Mouse (Mus musculus) cerebellum, adult 2 months (tissue): ENCODE measurements at regions not wholly inside any gene's neighbourhood (a gene's known extent, or its start where the extent isn't known, plus 50 kb on each side); places are given as distances from the start of the nearest gene placed in this dataset.

Experiments used
- DNase-seq, 2 experiments: peaks; one replicate each; pipeline ENCODE4 v3.0.0; 2021
- H3K27ac ChIP-seq: fragments of 200-500 bp; 2 replicates; pipeline ENCODE4 v1.5.1; 2012; ENCODE audit warnings: low read length, control low read depth, inconsistent platforms; ENCODE audit not compliant: insufficient read depth
- H3K27me3 ChIP-seq: fragments of 200-500 bp; 2 replicates; pipeline ENCODE4 v1.6.1; 2012; ENCODE audit warnings: inconsistent platforms, mild to moderate bottlenecking, low read length, moderate library complexity; ENCODE audit not compliant: control insufficient read depth, insufficient read depth
- H3K4me1 ChIP-seq: fragments of 200-500 bp; 2 replicates; pipeline ENCODE4 v1.6.1; 2011; ENCODE audit warnings: low read length; ENCODE audit not compliant: control insufficient read depth, insufficient read depth
- H3K4me3 ChIP-seq: fragments of 200-500 bp; replicated peaks from 2 replicates; pipeline ENCODE3; 2011; ENCODE audit warnings: mild to moderate bottlenecking, low read depth, low read length, control low read depth; ENCODE audit not compliant: insufficient read depth
- CTCF ChIP-seq: fragments of 200-500 bp; IDR thresholded peaks from 2 replicates; pipeline ENCODE4 v1.5.1; 2011; ENCODE audit warnings: low read depth, mild to moderate bottlenecking, control low read depth, low read length, moderate library complexity, borderline replicate concordance; ENCODE audit not compliant: insufficient read depth
- POLR2A ChIP-seq: fragments of 200-500 bp; IDR thresholded peaks from 2 replicates; pipeline ENCODE4 v1.6.1; 2011; ENCODE audit warnings: low read length, control low read depth, borderline replicate concordance; ENCODE audit not compliant: insufficient read depth
- WGBS: fragments of 180-500 bp; shearing (Covaris S2); methylation state at CpG from one replicate; pipeline ENCODE4 v1.1.7; 2018; 5-methylcytosine and 5-hydroxymethylcytosine counted together

DNA sequence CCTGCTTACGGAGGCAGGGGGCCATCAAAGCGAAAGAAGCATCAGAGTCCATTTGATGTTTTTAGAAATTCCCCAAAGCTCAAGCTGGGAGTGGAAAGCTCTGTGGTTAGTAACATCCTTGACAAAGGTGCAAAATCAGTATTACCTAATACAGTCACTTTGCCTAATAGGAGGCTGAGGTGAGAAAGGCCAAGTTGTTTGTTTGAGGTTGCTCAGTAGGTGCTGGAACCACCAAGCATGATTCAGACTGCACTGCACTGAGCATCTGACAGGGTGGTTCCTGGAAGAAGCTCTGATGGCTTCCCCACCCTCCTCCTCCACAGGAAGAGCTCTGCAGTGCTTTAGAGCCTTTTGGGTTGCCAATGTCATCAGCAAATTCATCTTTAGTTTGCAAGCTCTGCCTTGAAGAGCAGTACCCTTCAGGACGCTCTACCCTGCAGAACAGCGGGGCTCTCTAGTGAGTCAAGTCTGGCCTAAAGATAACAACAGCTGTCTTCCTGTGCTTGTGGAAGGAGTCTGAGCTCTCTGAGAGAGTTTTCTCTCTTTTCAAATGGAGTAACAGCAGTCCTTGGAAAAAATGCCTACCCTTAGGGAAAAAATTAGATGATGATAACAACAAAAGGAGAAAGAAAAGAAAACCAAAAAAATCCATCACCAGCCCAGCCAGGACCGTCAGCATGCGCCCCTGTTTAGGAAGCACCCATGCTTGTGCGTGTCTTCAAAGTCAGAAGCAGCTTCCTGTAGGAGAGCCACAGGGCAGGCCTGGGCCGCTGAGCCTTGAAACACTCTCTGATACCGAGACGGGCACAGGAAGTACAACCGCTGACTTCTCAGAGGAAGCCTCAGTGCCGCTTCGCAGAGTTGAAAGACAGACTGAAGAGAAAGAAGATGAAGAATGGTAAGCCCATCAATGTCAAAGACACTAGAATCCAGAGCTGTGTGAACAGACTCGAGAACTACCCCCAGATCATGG is 75.6 kb upstream of the Sp4 start:
- no peaks in the 10 kb centered on the region for H3K4me1 ChIP-seq
- H3K4me3 ChIP-seq: no peak overlapping the region
- no peaks in the 10 kb centered on the region for H3K27me3 ChIP-seq
- no peak for DNase-seq
- no peak overlapping the region for H3K27ac ChIP-seq
- 85% methylated on average over 14 of the region's 14 CpGs for WGBS
- TF ChIP-seq CTCF: no peak

DNA sequence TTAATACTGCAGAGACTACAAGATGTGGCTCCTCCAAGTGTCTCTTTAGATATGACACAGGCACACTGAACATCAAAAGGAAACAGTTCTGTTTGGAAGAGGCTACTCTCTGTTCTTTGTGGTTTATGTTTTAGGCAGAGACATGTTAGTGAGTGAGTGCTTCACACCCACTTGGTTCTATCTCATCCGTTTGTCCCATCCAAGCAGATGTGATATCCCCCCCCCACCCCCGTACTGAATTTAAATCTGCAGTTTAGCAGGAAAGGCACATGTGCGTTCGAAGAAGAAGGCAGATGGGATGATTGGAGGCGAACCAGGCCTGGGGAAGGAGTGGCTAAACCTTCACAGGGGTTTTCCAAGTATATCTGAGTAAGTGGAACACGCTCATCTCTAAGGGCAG is 72.0 kb upstream of the Sp4 start:
- TF ChIP-seq CTCF (no peak), POLR2A (no peak)
- no peak for DNase-seq
- Histone ChIP-seq H3K27ac (no peak overlapping the region), H3K4me3 (no peak overlapping the region), H3K4me1 (no peaks in the 10 kb centered on the region), H3K27me3 (no peaks in the 10 kb centered on the region)
- 63% methylated on average over 6 of the region's 6 CpGs for WGBS

DNA sequence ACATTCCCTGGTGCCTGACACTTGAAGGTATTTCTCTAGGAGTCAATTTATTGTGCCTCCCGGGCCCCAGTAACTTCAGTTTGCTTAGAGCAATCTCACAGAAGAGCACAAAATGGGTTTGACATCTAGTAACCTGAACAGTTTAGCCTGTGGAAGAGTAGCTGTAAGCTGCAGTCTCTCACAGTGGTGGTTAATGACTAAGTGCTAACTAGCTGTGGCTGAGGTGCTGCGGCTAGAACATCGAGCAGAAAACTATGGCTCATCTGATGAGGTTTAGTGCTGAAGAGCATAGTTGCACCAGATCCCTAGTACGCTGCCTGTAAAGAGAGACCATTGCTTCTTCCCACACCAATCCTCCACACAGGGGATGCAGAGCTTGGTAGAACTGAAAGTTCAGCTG is 70.7 kb upstream of the Sp4 start:
- H3K27me3 ChIP-seq: no peaks in the 10 kb centered on the region
- DNase-seq: no peak
- WGBS: 95% methylated on average over 4 of the region's 4 CpGs
- no peak overlapping the region for H3K27ac ChIP-seq
- H3K4me3 ChIP-seq: no peak overlapping the region
- H3K4me1 ChIP-seq: no peaks in the 10 kb centered on the region
- TF ChIP-seq CTCF (no peak), POLR2A (no peak)

DNA sequence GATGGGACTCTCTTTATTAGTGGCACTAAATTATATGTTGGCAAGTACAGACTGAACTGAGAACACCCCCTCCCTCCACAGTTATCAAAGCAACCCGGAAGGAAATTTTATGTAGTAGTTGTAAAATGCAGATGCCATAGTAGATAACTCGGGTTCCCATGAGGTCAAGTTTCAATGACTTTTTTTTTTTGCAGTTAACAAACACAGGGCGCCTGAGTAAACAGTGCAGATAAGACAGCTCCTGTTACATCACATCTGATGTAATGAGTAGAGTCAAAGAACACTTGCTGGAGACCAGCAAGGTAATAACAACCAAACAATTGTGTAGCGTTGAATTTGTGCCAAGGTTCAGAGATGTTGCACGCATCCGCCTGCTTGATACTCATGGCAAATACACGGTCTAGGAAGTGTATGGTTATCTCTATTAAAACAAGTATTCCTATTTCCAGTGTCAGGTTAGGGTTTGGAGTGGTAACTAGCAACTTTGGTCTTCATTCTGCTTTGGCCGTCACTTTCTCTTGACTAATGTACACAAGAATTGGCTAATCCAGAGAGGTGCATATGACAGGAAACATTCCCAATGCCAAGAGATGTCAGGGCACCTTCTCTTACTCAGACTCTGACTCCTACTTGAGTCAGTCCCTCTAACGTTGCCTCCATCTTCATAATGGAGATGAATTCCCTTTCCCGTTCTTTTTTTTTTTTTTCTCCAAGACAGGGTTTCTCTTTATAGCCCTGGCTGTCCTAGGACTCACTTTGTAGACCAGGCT is 66.3 kb upstream of the Sp4 start:
- TF ChIP-seq POLR2A: no peak
- TF ChIP-seq CTCF: no peak
- no peak overlapping the region for H3K4me3 ChIP-seq
- 83% methylated on average over 10 of the region's 10 CpGs for WGBS

DNA sequence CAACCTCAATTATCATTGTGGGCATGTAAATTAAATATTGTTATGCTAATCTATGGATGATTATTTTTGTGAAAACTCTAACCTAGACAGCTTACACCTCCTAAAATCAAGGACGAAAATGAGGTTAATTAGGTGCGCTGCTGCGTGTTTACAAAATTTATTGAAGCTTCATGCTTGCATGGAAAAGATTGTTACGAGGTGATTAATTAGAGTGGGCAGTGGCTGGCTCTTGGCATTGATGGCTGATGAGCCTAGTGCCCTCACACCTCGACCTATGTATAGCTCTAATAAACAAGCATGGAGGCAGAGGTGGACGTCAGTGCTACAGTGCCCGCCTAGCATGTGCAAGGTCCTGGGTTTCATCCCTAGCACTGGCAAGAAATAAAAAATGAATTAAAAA is 51.6 kb upstream of the Sp4 start:
- 73% methylated on average over 7 of the region's 7 CpGs for WGBS
- no peak overlapping the region for H3K27ac ChIP-seq
- no peak for TF ChIP-seq POLR2A
- no peak for TF ChIP-seq CTCF
- DNase-seq: no peak
- H3K4me1 ChIP-seq: no peaks in the 10 kb centered on the region
- H3K4me3 ChIP-seq: no peak overlapping the region
- no peaks in the 10 kb centered on the region for H3K27me3 ChIP-seq

More for the DNA sequence above, 66.3 kb upstream of the Sp4 start:
- Histone ChIP-seq H3K4me1 (no peaks in the 10 kb centered on the region), H3K27ac (no peak overlapping the region), H3K27me3 (no peaks in the 10 kb centered on the region)
- DNase-seq: no peak

DNA sequence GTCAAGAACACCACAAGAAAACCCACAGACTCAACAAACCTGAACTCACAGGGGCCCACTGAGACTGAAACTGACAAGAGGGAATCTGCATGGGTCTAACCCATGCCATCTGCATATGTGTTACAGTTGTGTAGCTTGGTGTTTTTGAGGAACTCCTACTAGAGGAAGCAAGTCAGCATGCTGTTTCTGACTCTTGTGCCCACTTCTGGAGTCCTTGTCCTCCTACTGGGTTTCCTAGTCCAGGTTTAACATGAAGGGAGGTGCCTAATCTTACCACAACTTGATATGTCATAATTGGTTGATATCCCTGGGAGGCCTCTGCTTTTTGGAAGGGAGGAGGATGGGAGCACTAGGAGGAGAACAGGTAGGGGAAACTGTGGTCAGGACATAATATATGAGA is 50.2 kb upstream of the Sp4 start:
- Histone ChIP-seq H3K4me3 (no peak overlapping the region), H3K27ac (no peak overlapping the region), H3K27me3 (no peaks in the 10 kb centered on the region), H3K4me1 (no peaks in the 10 kb centered on the region)
- TF ChIP-seq POLR2A (no peak), CTCF (no peak)
- no peak for DNase-seq
